Mouse (Mus musculus) cerebellum, adult 2 months (tissue): ENCODE data around the gene Pdgfra.

ENCODE experiments used
- CTCF ChIP-seq: fragments of 200-500 bp; IDR thresholded peaks from 2 replicates; pipeline ENCODE4 v1.5.1; 2011; ENCODE audit warnings: low read depth, mild to moderate bottlenecking, control low read depth, low read length, moderate library complexity, borderline replicate concordance; ENCODE audit not compliant: insufficient read depth
- POLR2A ChIP-seq: fragments of 200-500 bp; IDR thresholded peaks from 2 replicates; pipeline ENCODE4 v1.6.1; 2011; ENCODE audit warnings: low read length, control low read depth, borderline replicate concordance; ENCODE audit not compliant: insufficient read depth

DNA sequence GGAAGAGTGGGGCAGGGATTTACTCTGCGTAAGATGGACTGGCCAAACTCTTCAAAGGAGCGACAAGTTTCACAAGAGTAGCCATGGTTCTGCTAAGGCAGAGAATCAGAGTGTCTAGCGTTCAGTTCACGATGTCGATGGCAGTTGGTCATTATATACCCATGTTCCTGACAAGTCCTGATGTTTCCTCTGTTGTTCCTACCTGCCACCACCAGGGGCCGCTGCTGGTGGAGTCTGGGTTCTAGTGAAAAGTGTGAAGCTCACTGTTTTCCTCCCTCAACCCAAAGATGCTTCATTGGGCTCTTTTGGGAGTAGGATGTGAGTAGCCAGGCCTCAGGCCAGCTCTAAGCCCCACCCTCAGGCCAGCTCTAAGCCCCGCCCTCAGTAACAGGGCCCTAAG is 33.3 kb upstream of the Pdgfra start:
- TF ChIP-seq POLR2A, result no peak
- peak; percentile 18; the same call in 1 of the 2 replicates for TF ChIP-seq CTCF
